Mouse (Mus musculus) limb, embryonic 14.5 days (tissue): ENCODE measurements around the gene Smim15. TPM values are rescaled to one million over a fixed set of nuclear protein-coding genes. Genes with fewer than 3 reads are reported as not detected.

Source experiments
- ATAC-seq: fragments of 200-750 bp; cut with Nextera tagmentation; 2 replicates; pipeline ENCODE4 v1.8.0; 2017; ENCODE audit warnings: low read depth, moderate number of reproducible peaks, moderate TSS enrichment; ENCODE audit not compliant: low FRiP score
- DNase-seq: peaks from one replicate; pipeline ENCODE4 v3.0.0-alpha.2; 2015; ENCODE audit warnings: low spot score
- H3K27ac ChIP-seq: fragments of 300-500 bp; sonication (generic); replicated peaks from 2 replicates; pipeline ENCODE4 v1.5.1; 2014; ENCODE audit warnings: low read depth, mild to moderate bottlenecking, low read length, moderate library complexity, mixed read lengths
- H3K27me3 ChIP-seq: fragments of 300-500 bp; sonication (generic); 2 replicates; pipeline ENCODE4 v1.6.1; 2014; ENCODE audit warnings: low read length, mixed read lengths; ENCODE audit not compliant: control insufficient read depth, insufficient read depth
- H3K36me3 ChIP-seq: fragments of 300-500 bp; sonication (generic); 2 replicates; pipeline ENCODE4 v1.6.1; 2014; ENCODE audit warnings: mild to moderate bottlenecking, low read length, moderate library complexity, mixed read lengths; ENCODE audit not compliant: control insufficient read depth, insufficient read depth
- H3K4me1 ChIP-seq: fragments of 300-500 bp; sonication (generic); 2 replicates; pipeline ENCODE4 v1.6.1; 2014; ENCODE audit warnings: antibody characterized with exemption, low read length, mixed read lengths; ENCODE audit not compliant: control insufficient read depth, insufficient read depth
- H3K4me2 ChIP-seq: fragments of 300-500 bp; sonication (generic); replicated peaks from 2 replicates; pipeline ENCODE4 v1.6.1; 2014; ENCODE audit warnings: low read depth, mild to moderate bottlenecking, low read length, moderate library complexity; ENCODE audit not compliant: severe bottlenecking
- H3K4me3 ChIP-seq: fragments of 300-500 bp; sonication (generic); replicated peaks from 2 replicates; pipeline ENCODE4 v1.5.1; 2014; ENCODE audit warnings: low read length
- H3K9ac ChIP-seq: fragments of 300-500 bp; sonication (generic); 2 replicates; pipeline ENCODE4 v1.6.1; 2014; ENCODE audit warnings: mild to moderate bottlenecking, low read depth, low read length, moderate library complexity; ENCODE audit not compliant: severe bottlenecking
- H3K9me3 ChIP-seq: fragments of 300-500 bp; sonication (generic); 2 replicates; pipeline ENCODE4 v1.6.1; 2016; ENCODE audit warnings: low read length; ENCODE audit not compliant: control insufficient read depth
- POLR2A ChIP-seq: fragments of 200-500 bp; IDR thresholded peaks from 2 replicates; pipeline ENCODE4 v1.8.0; 2012; ENCODE audit warnings: inconsistent platforms, mild to moderate bottlenecking, moderate library complexity, borderline replicate concordance; ENCODE audit not compliant: insufficient read depth, insufficient read length; ENCODE audit errors: extremely low read depth
- WGBS: fragments of 180-500 bp; shearing (Covaris S2); extraction: QIAGEN DNeasy Blood & Tissue Kit; methylation state at CpG from one replicate; pipeline ENCODE4 v1.1.7; 2014; 5-methylcytosine and 5-hydroxymethylcytosine counted together
- polyA plus RNA-seq, 2 experiments: library from polyadenylated mRNA; depleted of rRNA in 1 of 2; stranded (reverse) in 1 of 2; unstranded in 1 of 2; fragments of >200 nt; fragmentation: Nextera tagmentation in 1 of 2; extraction: Ambion mirVana in 1 of 2; gene quantifications; 2 replicates each; pipeline versions ENCODE4 v1.2.1 to v1.2.3; 2012 to 2014

The Smim15 gene
- polyA plus RNA-seq, 2 experiments: 48.1 to 50.3 TPM

DNA sequence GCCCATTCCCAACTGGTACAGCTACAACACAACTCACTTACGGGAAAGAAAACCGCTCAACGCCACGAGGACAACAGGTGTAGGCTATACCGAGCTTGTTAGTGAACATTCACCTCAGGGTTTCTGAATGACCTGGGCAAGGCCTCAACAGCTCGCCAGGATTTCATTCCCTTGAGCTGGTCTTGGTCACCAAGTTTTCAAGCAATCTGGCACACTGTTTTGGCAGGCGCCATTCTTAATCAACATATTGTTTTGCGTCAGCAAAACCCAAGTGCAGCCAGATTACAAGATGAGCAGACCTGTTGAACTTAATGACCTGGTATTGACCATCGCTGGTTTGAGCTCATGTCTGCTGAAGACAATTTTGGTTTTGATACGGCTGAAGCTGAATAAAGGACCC, 25.9 kb downstream of the Smim15 start:
- no peak for TF ChIP-seq POLR2A
- no peaks in the 10 kb centered on the region for H3K9me3 ChIP-seq
- no peak for DNase-seq

DNA sequence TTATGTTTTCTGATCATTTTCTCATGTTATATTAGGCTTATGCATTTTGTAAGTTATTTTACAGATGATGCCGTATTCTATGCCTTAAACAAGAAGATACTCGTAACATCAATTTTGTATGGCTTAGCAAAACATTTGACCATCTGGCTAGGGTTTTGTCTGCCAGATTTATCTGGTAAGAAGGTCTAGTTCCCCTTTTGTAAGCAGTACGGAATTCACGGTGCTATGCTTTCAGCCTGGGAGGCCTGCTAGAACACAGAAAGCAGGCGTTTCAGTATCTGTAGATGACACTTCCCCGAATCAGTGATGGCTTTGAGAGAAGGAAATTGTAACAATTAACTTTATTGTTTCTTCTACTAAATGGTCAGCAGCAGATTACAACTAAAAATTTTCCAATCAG, 33.2 kb downstream of the Smim15 start:
- DNase-seq: no peak
- H3K9ac ChIP-seq: no peak overlapping the region
- H3K4me2 ChIP-seq: no peak overlapping the region
- H3K27ac ChIP-seq: no peak overlapping the region
- no peaks in the 10 kb centered on the region for H3K9me3 ChIP-seq
- 81% methylated on average over 6 of the region's 6 CpGs for WGBS
- no peak for ATAC-seq
- H3K4me3 ChIP-seq: no peak overlapping the region
- H3K36me3 ChIP-seq: no peaks in the 10 kb centered on the region
- H3K27me3 ChIP-seq: no peaks in the 10 kb centered on the region
- H3K4me1 ChIP-seq: no peaks in the 10 kb centered on the region; the same call in 1 of the 2 replicates
- no peak for TF ChIP-seq POLR2A

More for the DNA sequence above, 25.9 kb downstream of the Smim15 start:
- H3K4me2 ChIP-seq: no peak overlapping the region
- no peak overlapping the region for H3K9ac ChIP-seq
- no peak for ATAC-seq
- no peak overlapping the region for H3K27ac ChIP-seq
- H3K36me3 ChIP-seq: no peaks in the 10 kb centered on the region
- H3K27me3 ChIP-seq: no peaks in the 10 kb centered on the region
- no peak overlapping the region for H3K4me3 ChIP-seq
- 93% methylated on average over 10 of the region's 10 CpGs for WGBS
- no peaks in the 10 kb centered on the region for H3K4me1 ChIP-seq

DNA sequence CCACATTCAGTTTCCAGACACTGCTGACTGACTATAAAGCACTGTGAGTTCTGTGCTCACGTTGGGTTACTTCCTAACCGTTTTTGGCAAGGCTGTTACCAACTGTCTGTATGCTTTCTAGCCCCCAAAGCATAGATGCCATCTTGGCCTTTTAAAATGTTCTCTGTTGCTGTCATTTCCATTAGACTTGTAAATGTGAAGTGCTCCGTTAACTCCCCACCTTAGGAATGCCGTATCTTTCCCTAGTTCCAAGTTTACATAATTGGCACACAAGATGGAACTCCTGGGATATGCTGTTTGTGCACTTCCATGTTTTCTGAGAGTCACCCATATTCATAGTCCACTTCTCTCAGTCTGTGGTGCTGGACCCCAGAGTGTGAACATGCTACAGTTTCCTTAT, 33.7 kb downstream of the Smim15 start:
- Histone ChIP-seq H3K9me3 (no peaks in the 10 kb centered on the region), H3K27ac (no peak overlapping the region), H3K9ac (no peak overlapping the region), H3K36me3 (no peaks in the 10 kb centered on the region), H3K27me3 (no peaks in the 10 kb centered on the region), H3K4me3 (no peak overlapping the region), H3K4me1 (no peaks in the 10 kb centered on the region; the same call in 1 of the 2 replicates), H3K4me2 (no peak overlapping the region)
- whole genome bisulfite sequencing: 73% methylated on average over 4 of the region's 4 CpGs
- TF ChIP-seq POLR2A: no peak
- DNase-seq (no peak), ATAC-seq (no peak)

DNA sequence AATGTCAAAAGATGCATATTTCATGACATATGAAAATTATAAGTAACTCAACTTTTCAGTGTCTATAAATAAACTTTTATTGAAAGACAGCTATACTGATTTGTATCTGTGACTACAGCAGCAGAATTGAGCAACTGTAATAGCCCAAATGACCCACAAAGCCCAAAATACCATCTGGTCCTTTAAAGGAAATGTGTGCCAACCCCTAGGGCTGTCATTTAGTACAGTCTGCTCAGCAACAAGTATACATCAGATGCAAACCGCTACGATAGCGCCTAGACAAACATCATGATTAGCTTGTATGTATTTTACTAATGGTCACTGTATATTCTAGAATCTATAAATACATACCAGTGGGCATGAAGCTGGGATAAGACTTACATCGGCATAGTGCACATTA, 39.8 kb downstream of the Smim15 start:
- no peaks in the 10 kb centered on the region for H3K4me1 ChIP-seq
- WGBS: 93% methylated on average over 4 of the region's 4 CpGs
- H3K9ac ChIP-seq: no peak overlapping the region
- DNase-seq (no peak), ATAC-seq (no peak)
- no peak overlapping the region for H3K27ac ChIP-seq
- peaks cover 3% of the 10 kb centered on the region; the same call in 1 of the 2 replicates for H3K36me3 ChIP-seq
- H3K4me2 ChIP-seq: no peak overlapping the region
- TF ChIP-seq POLR2A: no peak
- no peaks in the 10 kb centered on the region for H3K9me3 ChIP-seq
- no peaks in the 10 kb centered on the region for H3K27me3 ChIP-seq
- no peak overlapping the region for H3K4me3 ChIP-seq

DNA sequence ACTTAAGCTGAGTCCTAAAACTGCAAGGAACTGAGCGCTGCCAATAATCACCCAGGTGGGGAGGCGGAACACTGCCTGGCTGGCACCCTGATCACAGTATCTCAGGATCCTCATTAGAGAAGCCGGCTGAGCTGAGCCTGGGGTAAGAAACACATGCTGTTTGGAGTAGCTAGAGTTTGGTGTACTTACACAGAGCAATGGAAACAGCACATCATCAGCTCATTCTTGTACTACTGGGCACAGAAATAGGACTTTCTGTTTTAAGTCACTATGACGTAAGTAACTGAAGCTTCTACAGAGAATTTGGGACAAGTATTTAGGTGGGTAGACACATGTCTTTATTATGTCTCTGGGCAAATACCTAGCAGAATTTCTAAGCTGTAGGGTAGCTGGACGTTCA, 41.8 kb downstream of the Smim15 start:
- ATAC-seq: no peak
- Histone ChIP-seq H3K27me3 (no peaks in the 10 kb centered on the region), H3K9ac (no peak overlapping the region), H3K27ac (no peak overlapping the region), H3K9me3 (no peaks in the 10 kb centered on the region), H3K4me2 (no peak overlapping the region), H3K4me3 (no peak overlapping the region), H3K36me3 (peaks cover 6% of the 10 kb centered on the region; the same call in 1 of the 2 replicates), H3K4me1 (no peaks in the 10 kb centered on the region)
- no peak for DNase-seq
- WGBS: 78% methylated on average over 5 of the region's 5 CpGs
- TF ChIP-seq POLR2A: no peak

DNA sequence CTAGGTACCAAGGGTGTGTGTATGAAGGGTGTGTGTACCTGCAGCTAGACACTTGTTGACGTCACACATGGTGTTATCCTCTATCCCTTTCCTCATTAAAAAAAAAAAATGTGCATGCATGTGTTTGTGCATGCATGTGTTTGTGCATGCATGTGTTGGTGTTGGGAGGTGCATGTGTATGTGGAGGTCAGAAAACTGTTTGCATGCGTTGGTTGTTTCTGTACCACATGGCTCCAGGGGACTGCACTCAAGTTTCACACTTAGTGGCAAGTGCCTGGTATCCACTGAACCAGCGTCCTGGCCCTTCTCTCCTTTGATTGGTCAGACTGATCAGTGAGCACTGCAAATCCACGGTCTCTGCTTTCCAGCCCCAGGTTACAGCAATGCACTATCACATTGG, 42.5 kb downstream of the Smim15 start:
- H3K4me2 ChIP-seq: no peak overlapping the region
- no peaks in the 10 kb centered on the region for H3K27me3 ChIP-seq
- DNase-seq (no peak), ATAC-seq (no peak)
- 54% methylated on average over 4 of the region's 4 CpGs for WGBS
- H3K9me3 ChIP-seq: no peaks in the 10 kb centered on the region
- no peak overlapping the region for H3K9ac ChIP-seq
- H3K4me1 ChIP-seq: no peaks in the 10 kb centered on the region
- H3K36me3 ChIP-seq: peaks cover 6% of the 10 kb centered on the region; the same call in 1 of the 2 replicates
- TF ChIP-seq POLR2A: no peak
- H3K4me3 ChIP-seq: no peak overlapping the region
- no peak overlapping the region for H3K27ac ChIP-seq
